Mouse (Mus musculus): ENCODE results near the gene Plekha6. TPM values are rescaled to one million over a fixed set of nuclear protein-coding genes. Genes with fewer than 3 reads are reported as not detected.

Plekha6 gene
- total RNA-seq, 2 experiments from 2014 or later: 22.2 to 32.7 TPM

DNA sequence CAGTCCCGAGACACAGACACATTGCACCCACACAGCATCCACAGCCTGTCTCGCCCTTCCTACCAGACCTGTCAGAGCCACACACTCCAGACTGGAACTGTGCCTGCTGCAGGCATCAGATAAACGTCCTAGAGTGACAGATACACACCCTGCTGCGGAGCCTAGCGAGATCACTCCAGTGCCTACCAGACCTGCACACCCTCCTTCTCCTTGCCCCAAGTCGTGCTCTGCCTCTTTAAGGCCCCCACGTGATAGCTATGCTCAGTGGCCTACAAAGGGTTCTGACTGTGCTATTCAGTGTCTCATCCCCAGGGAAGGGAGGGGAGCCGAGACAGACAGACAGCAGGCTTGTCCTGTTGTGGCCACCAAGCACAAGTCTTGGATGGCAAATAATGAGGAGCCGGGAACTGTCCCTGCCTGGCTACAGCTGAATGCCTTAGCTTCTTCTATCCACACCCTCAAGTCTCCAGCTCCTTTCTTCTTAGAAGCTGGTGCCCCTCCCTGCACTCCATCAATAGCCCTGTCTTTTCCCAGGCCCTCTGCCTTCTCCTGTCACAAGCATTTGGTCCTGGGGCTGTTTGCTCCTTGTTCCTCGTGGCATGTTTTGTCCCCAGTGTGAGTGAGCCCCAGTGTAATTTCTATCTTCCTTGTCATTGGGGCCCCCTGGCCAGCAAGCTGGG, 103.9 kb downstream of the Plekha6 start:
- no peak for DNase-seq (ENCODE audit: low spot score in 2 of 2)

- DNase-seq (ENCODE audit: low spot score in 2 of 2): no peak
Observed at GRCm38 (mm10) chr1:133268503-133268902, 104.5 kb downstream of the Plekha6 start.

DNA sequence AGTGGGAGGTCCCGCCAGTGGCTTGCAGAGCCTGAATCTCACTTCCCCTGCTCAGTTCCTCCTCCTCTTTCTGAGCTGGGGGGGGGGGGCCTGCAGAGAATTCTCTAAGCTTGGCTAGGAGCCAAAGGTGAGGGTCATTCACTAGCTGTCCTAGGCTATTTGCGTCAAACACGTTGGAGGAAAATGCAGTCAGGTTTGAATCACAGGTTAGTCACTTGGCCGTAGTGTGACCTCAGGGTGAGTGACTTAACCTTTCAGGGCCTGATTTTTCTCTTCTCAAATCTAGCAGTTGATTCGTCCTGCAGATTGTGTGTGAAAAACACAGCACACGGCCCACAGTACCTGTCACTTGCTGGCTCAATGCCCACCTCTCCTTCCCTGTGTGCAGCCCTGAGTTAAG, 106.3 kb downstream of the Plekha6 start:
- DNase-seq (ENCODE audit: low spot score in 2 of 2): no peak

DNA sequence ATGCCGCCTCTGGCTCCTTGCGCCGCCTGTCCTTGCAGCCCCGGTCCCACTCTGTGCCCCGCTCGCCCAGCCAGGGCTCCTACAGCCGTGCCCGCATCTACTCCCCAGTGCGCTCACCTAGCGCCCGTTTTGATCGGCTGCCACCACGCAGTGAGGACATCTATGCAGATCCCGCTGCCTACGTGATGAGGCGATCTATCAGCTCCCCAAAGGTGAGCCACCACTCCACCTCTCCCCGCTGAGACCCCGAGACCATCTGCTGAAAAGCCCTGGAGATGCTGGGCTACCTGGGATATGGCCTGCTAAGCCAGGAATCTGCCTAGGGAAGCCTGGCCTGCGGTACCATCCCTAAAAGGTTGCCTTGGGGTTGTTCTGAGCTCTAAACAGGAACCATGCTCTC, 110.2 kb downstream of the Plekha6 start:
- DNase-seq (ENCODE audit: low spot score in 2 of 2): no peak

- DNase-seq (ENCODE audit: low spot score in 2 of 2): no peak
Observed at GRCm38 (mm10) chr1:133276983-133277382, 113.0 kb downstream of the Plekha6 start.

DNA sequence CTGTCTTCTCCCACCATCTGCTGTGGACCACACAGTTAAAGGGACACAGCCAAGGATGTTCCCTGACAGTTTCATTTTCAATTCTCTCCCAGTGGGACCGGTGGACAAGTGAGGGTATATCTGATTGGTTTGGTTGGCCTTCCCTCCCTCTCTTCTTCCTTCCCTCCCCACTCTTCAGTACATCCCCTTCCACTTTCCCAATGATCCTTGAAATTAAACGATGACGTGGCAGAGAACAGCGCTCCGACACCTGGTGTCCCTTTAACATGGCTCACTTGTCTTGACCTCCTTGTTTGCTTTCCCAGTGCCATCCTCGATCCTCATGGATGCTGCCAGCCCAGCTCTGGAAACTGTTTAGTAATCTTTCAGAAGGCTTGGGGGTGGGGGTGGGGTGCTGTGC, 114.5 kb downstream of the Plekha6 start:
- no peak for DNase-seq (ENCODE audit: low spot score in 2 of 2)

DNA sequence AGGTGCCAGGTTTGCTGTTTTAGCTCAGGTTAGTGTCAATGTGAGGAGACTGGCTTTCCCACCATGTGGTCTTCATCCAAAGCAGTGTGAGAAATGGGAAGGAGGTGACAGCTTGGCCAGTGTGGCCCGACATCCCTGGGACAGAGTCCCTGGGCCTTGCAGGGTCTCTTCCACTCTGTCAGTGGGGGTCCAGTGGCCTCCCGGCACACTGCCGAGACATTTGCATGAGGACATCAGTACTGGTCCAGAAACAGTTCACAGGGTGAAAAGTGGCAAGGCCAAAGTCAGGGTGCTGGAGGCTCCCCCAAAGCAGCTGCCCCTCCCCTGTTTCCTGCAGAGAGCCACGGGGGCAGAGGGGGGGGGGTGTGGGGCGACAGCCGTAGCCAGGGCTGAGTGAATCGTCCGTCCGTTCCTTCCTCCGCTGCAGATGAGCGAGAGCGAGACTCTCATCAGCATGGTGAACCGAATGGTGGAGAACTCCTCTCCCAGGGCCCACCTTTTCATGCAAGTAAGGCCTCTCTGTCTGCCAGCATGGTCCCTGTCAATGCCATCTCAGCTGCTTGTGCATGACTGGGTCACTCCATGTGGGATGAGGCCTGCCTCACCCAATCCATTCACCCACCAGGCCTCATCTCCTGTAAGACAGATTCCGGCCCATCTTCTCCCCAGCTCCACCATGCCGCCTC, 115.1 kb downstream of the Plekha6 start:
- no peak for DNase-seq (ENCODE audit: low spot score in 2 of 2)

GRCm38 (mm10) chr1:133279632-133280093, 115.7 kb downstream of the Plekha6 start:
- no peak for DNase-seq (ENCODE audit: low spot score in 2 of 2)

GRCm38 (mm10) chr1:133280537-133280936, 116.5 kb downstream of the Plekha6 start:
- DNase-seq (ENCODE audit: low spot score in 2 of 2): no peak

DNA sequence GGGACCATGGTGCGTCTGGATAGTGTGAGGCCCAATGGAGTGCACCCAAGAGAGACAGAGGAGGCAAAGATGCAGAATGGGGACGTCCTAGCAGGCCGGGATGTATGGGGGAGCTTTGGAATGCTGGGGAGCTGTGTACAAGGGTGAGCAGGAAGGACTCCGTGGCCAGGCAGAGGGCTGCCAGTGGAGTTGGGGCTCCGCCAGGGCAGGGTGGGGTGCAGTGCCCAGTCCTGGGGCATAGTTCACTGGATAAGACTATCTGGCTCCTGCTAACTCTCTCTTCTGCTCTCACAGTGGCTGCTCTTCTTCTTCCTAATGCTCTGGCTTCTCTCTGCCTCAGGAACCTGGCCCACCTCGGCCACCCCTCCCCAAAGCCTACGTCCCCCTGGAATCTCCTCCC, 121.9 kb downstream of the Plekha6 start:
- DNase-seq (ENCODE audit: low spot score in 2 of 2): no peak

DNA sequence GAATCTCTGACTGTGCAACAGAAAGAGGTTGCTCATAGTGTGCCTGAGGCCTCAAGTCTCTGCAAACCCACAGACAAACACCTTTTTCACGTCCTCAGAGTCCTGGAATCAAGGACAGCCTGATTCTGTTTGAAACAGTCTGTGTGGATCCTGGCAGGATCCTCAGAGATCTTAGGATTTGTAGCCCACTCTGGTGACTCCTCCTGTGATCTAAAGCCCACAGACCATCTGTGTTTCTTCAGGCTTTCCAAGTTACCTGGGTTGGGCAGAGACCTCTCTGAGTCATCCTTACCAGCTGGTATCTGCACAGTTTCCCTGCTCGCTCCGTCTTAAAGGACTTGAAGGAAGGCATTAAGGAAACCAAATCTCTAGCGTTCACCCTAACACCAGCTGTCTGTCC, 123.0 kb downstream of the Plekha6 start:
- no peak for DNase-seq (ENCODE audit: low spot score in 2 of 2)

DNA sequence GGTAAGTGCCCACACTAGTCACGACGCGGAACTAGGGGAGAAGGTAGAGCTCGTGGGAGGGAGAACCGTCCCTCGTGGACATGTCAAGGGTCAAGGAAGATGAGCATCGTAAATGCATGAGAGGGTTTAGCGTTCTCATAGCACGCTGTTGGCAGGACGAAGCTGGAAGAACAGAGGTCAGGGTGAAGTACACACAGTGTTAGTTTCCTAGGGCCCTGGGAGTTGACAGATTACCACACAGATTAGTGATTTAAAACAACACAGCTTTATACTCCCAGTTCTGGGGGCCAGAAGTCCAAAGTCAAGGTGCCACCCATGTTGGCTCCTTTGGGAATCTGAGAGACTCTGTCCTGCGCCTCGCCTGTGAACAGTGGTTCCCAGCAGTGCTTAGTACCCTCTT, 123.9 kb downstream of the Plekha6 start:
- no peak for DNase-seq (ENCODE audit: low spot score in 2 of 2)

GRCm38 (mm10) chr1:133291888-133292287, 127.9 kb downstream of the Plekha6 start:
- DNase-seq (ENCODE audit: low spot score in 2 of 2): no peak

- no peak for DNase-seq (ENCODE audit: low spot score in 2 of 2)
Observed at GRCm38 (mm10) chr1:133292608-133293007, 128.6 kb downstream of the Plekha6 start.

DNA sequence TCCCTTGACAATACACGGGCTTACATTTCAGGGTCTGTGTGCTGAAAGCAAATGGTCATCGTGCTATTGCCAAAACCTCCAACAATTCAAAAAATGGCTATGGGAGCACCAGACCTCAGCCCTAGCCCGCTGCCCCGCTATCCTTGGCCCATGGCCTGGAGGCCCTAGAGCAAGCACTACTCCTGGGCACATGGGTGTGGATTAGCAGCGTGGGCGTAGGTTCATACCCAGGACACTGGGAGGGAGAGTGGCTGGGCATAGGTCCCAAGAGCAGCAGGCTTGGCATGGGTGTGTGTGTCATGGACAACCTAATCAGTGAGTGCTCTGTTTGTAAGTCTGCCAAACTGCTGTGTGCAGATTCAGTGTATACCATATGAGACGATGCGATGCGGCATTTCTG, 132.4 kb downstream of the Plekha6 start:
- DNase-seq (ENCODE audit: low spot score in 2 of 2): no peak

- no peak for DNase-seq (ENCODE audit: low spot score in 2 of 2)
Observed at GRCm38 (mm10) chr1:133298816-133299215, 134.8 kb downstream of the Plekha6 start.

DNA sequence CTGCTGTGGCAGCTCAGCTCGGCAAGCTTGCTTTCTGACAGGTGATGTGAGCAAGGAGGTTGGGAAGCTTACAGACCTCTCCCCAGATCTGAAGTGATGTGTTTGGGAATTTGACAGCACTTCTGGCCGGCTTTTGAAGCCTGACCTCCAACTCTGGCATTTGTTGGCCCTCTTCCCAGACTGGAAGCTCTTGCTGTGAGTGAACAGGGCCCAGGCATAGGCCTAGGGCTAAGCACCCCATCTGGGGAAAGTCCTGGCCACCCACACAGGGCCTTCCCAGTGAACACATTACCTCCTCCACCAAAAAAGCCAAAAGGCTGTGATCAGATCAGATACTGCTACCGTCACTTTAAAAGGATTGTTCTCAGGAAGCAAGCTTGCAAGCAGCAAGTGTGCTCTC, 138.5 kb downstream of the Plekha6 start:
- DNase-seq (ENCODE audit: low spot score in 2 of 2): peak in 1 of 2 experiments; percentile 58

GRCm38 (mm10) chr1:133306842-133307241, 142.8 kb downstream of the Plekha6 start:
- peak; percentile 57 to 63 for DNase-seq (ENCODE audit: low spot score in 2 of 2)

DNA sequence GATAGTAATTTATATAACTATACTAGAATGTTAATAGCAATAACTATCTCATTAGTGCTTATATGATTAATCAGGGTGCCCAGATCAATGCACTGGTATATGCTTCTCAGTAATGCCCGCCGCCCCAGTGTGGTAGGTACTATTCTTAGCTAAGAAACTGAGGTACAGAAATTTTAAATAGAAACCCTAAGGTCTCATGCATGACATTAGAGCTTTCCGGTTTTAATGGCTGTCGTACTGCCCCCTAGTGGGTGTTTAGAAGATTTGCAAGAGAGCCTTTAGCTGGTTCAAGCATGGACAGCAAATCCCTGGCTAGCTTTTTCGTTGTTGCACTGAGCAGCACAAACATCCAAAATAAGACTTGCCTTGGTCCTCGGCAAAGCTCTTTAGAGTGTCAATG, 143.3 kb downstream of the Plekha6 start:
- DNase-seq (ENCODE audit: low spot score in 2 of 2): peak in 1 of 2 experiments; percentile 29

DNA sequence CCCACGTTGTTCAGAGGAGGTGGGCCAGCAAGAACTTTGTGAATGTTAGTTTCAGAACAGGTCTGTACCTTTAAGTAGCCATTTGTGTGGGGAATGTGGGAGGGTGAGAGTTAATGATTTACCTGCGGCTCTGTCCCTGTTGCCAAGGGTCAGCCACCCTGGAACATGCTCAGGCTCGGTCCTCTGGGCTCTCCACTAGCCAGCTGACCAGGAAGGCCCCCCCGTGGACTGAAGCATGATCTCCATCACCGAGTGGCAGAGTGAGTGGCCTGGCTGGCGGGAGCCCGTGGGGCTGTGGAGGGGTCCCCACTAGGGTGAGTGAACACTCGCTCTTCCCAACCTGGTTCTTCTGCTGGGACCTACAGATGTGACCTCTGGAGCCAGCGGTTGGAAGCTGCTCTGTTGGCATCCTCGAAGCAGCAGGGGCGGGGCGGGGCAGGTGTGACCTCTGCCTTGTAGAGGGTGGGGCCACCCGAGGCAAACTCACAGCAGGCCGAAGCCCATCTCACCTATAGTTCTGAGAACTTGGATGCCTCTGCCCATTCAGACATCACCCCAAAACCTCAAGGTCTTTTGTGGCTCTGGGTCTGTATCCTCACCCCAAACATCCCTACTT, 145.8 kb downstream of the Plekha6 start, which contains the start of gene Golt1a:
Gene Golt1a, plus strand, starts transcription at position 149 of the 616 bp plus-strand sequence.
- no peak for DNase-seq (ENCODE audit: low spot score in 2 of 2)

DNA sequence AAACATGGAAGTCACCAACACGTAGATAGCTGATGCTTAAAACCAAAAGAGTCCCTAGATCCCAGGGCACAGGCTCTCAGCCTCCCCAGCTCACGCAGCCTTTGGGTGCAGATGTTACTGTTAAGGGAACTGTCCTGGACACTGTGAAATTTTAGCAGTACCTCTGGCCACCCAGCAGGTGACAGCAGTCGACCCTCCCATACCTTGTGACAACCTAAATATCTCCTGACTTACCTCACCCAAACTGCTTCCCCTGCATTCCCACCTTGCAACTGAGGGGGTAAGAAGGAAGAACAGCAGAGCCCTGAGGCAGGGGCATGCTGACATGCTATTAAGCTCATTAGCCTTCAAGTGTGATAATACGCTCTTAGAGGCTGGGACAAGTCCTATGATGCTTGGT, 147.2 kb downstream of the Plekha6 start:
- DNase-seq (ENCODE audit: low spot score in 2 of 2): no peak

GRCm38 (mm10) chr1:133311946-133312345, 147.9 kb downstream of the Plekha6 start:
- no peak for DNase-seq (ENCODE audit: low spot score in 2 of 2)
